ENCODE assay signal across 9 mouse cellular contexts in the genomic region with DNA sequence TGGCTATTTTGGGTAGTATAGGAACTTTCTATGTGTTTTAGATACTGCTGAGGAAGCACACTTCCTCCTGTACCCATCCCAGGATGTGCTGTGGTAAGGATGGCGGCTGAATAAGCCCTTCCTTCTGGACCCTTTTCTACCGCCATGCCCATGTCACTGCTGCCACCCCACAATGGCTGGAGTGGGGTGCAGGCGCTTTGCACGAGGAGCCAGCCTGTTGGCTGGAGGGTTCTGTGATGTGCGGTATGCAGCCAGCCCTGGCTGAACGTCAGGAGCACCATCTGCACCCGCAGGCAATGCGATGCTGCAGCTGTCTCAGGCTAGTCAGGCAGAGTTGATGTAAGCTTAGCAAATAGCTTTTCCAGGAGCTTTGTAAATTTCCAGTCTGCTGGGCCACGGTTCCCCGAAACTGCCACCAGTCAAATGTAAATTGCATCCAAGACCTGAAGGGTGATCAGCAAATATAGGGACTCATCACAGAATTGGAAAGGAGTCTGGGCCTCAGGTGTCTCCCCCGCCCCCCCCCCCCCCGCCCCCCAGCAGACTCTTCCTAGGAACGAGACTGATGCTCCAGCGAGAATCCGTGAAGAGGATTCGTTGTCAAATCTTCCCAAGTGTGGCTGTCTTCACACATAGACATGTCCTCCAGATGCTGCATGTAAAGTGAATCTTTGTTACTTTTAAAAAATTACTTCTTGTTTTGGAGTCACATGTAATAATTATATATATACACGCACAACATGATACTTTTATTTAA.
DNase-seq lines count a peak whose midpoint lies in the region; ATAC-seq lines count a peak whose summit lies in the region.
"Had no signal": no experiment of that assay in that cellular context is flagged by ENCODE, and none has a peak within 500 bp of the region (broad histone marks: within the 10 kb centered on the region; RNA-seq: fewer than 3 reads in every experiment).

No protein-coding gene starts in this region.

- ATAC-seq in liver, embryonic 12.5 days = no peak

- no peak overlapping the region for H3K4me3 ChIP-seq in liver, embryonic 12.5 days

- no peaks in the 10 kb centered on the region for H3K36me3 ChIP-seq in liver, embryonic 12.5 days
- H3K36me3 ChIP-seq: G1E had no signal

- H3K27ac ChIP-seq in liver, embryonic 12.5 days = no peak overlapping the region

- no peak overlapping the region for H3K4me2 ChIP-seq in liver, embryonic 12.5 days

- no peak overlapping the region for H3K9ac ChIP-seq in liver, embryonic 12.5 days

- 42% methylated on average over 17 of the region's 17 CpGs for WGBS in liver, embryonic 12.5 days (ENCODE audit: insufficient replicate concordance)

- H3K4me1 ChIP-seq in liver, embryonic 12.5 days = no peaks in the 10 kb centered on the region

- H3K9me3 ChIP-seq in liver, embryonic 12.5 days (replicated peaks) = no peaks in the 10 kb centered on the region
- H3K9me3 ChIP-seq: G1E had no signal

- no peaks in the 10 kb centered on the region for H3K27me3 ChIP-seq in liver, embryonic 12.5 days (replicated peaks)

- peak; percentile 93 for DNase-seq in brain, adult 2 months (ENCODE audit: low read depth, low spot score)
- peak; percentile 77 to 87 for DNase-seq in frontal cortex, postnatal 36 days (ENCODE audit: low spot score in 2 of 2)
- DNase-seq in left cerebral cortex, adult 9 months (ENCODE audit: low spot score in 2 of 2) = peak; percentile 72 to 83
- peak; percentile 20 for DNase-seq in retina, embryonic 14.5 days (ENCODE audit: low spot score)
- no peak for DNase-seq in spleen, postnatal 36 days (ENCODE audit: low spot score in 2 of 2)
- no peak for DNase-seq in kidney, postnatal 10 days
- no peak for DNase-seq in cerebellum, adult 8-10 months

Comparison
In these comparisons a context has a peak if more than half of its experiments do, and no peak if none do; other contexts are left out.
1. DNase-seq: peak in brain, adult 2 months (single experiment), frontal cortex, postnatal 36 days (2 of 2), left cerebral cortex, adult 9 months (2 of 2) and retina, embryonic 14.5 days (single experiment); none in spleen, postnatal 36 days (0 of 2), kidney, postnatal 10 days (single experiment) and cerebellum, adult 8-10 months (single experiment).